Mouse (Mus musculus) spleen, adult 2 months (tissue): Measurements from ENCODE around the gene Ly6g5c. TPM values are rescaled to one million over a fixed set of nuclear protein-coding genes. Genes with fewer than 3 reads are reported as not detected.

ENCODE experiments used
- DNase-seq, 2 experiments: peaks; one replicate each; pipeline versions ENCODE4 v3.0.0 to v3.0.0-alpha.2; 2012 to 2021; ENCODE audit warnings: low spot score in 2 of 2, low read depth in 1 of 2
- H3K27ac ChIP-seq: fragments of 200-500 bp; 2 replicates; pipeline ENCODE4 v1.5.1; 2012; ENCODE audit warnings: low read length, inconsistent platforms; ENCODE audit not compliant: insufficient read depth
- H3K27me3 ChIP-seq: fragments of 200-500 bp; 2 replicates; pipeline ENCODE4 v1.6.1; 2012; ENCODE audit warnings: mild to moderate bottlenecking, moderate library complexity, low read length, inconsistent platforms; ENCODE audit not compliant: control insufficient read depth, insufficient read depth
- H3K36me3 ChIP-seq: fragments of 200-500 bp; 2 replicates; pipeline ENCODE4 v1.6.1; 2012; ENCODE audit warnings: mild to moderate bottlenecking, low read length, inconsistent platforms; ENCODE audit not compliant: control insufficient read depth, insufficient read depth
- H3K4me1 ChIP-seq: fragments of 200-500 bp; 2 replicates; pipeline ENCODE4 v1.6.1; 2011; ENCODE audit warnings: inconsistent platforms; ENCODE audit not compliant: control insufficient read depth, insufficient read depth, insufficient read length
- H3K4me3 ChIP-seq: fragments of 200-500 bp; 2 replicates; pipeline ENCODE4 v1.5.1; 2011; ENCODE audit warnings: mild to moderate bottlenecking, inconsistent platforms; ENCODE audit not compliant: insufficient read depth, insufficient read length; ENCODE audit errors: extremely low read depth
- CTCF ChIP-seq: fragments of 200-500 bp; IDR thresholded peaks from 2 replicates; pipeline ENCODE4 v1.5.1; 2011; ENCODE audit warnings: mild to moderate bottlenecking, inconsistent platforms; ENCODE audit not compliant: insufficient read depth, insufficient read length, insufficient replicate concordance; ENCODE audit errors: extremely low read depth
- POLR2A ChIP-seq: fragments of 200-500 bp; IDR thresholded peaks from 2 replicates; pipeline ENCODE4 v1.6.1; 2011; ENCODE audit warnings: low read depth, low read length, inconsistent platforms
- WGBS: fragments of 180-500 bp; shearing (Covaris S2); methylation state at CpG from one replicate; pipeline ENCODE4 v1.1.7; 2018; 5-methylcytosine and 5-hydroxymethylcytosine counted together
- polyA plus RNA-seq: library from polyadenylated mRNA; depleted of rRNA; stranded (reverse); fragments of >200 nt; gene quantifications from 2 replicates; pipeline ENCODE4 v1.2.3, GENCODE M21; 2012

Gene Ly6g5c
- polyA plus RNA-seq, 1 experiment, result not detected

DNA sequence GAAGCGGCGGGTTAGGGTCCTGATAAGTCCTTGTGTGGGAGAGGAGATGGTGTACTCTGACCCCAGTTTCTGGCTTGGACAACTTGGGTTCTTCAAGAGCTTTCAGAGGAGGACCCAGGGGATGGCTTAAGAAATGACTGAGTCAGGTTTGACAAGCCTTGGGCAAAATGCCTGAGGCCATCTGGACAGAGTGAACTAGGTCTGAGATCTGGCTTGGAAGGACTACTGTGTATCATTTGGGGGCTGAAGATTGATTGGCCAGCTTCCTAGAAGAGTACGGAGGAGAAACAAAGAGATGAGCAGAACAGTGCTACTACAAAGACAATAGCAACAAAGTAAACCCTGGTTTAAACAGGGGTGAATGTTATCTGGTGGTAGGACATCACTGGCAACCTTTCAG is 44.6 kb upstream of the Ly6g5c start:
- no peak overlapping the region for H3K27ac ChIP-seq
- WGBS, result 92% methylated on average over 3 of the region's 3 CpGs
- DNase-seq, result no peak
- H3K4me3 ChIP-seq, result no peak overlapping the region
- no peaks in the 10 kb centered on the region for H3K36me3 ChIP-seq
- no peaks in the 10 kb centered on the region; the same call in 1 of the 2 replicates for H3K27me3 ChIP-seq
- no peak for TF ChIP-seq CTCF
- H3K4me1 ChIP-seq, result peaks cover 15% of the 10 kb centered on the region

- Histone ChIP-seq H3K27me3 (no peaks in the 10 kb centered on the region; the same call in 1 of the 2 replicates), H3K36me3 (no peaks in the 10 kb centered on the region), H3K4me1 (peaks cover 12% of the 10 kb centered on the region), H3K27ac (no peak overlapping the region), H3K4me3 (no peak overlapping the region)
- TF ChIP-seq POLR2A (no peak), CTCF (no peak)
- DNase-seq, result no peak
- 51% methylated on average over 10 of the region's 10 CpGs for WGBS
Observed at GRCm38 (mm10) chr17:35064378-35064877, 43.7 kb upstream of the Ly6g5c start.

DNA sequence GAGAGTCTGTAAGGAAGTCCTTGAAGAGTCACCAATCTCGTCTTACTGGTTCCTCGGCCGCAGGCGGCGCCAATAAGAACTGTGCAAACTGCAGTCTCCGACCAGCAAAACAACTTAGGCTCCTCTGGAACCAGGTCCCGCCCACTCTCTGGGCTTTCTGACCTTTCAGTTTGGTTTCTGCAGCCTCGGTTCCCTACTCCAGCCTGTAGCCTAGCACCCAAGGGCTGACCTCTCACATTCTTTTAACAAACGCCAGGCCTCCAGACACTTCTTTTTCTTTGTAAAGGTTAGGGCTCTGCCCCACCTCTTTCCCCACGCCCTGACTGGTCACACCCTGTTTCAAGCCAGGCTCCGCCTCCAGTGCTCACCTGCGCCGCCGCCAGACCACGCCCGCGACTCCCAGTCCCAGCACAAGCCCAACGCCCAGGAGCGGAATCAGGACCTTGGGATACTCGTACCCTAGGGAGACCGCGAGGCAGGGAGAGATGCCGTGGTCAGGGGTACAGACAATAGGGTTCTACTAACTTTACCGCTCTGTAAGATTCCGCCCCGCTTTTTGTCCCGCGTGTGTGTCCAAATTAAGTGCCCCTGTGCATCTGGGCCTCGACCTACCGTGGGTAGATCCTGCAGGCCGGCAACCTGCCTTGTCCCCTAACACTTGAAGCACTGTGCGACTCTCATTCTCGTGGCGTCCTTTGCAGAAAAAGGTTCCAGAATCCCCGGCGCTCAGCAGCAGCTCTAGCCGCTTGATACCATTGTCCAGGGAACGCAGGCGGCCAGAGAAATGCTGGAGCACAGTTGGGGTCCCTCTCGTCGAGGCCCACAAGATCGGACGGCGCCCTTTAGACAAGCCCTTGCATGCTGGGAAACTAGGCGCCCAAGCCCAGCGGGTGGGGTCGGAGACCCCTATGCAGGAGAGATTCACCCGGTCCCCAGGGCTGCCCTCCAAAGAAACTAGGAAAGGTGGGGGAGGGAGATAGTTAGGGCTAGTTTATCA is 42.8 kb upstream of the Ly6g5c start, which contains the start of gene Ly6g6c:
Gene Ly6g6c, plus strand, starts transcription at position 438 of the 997 bp plus-strand sequence.
- peaks cover 8% of the 10 kb centered on the region for H3K4me1 ChIP-seq
- H3K27ac ChIP-seq, result no peak within 1 kb of the TSS
- DNase-seq, result peak in 1 of 2 experiments; percentile 30
- H3K36me3 ChIP-seq, result no peaks in the 10 kb centered on the region
- TF ChIP-seq POLR2A, result no peak
- no peaks in the 10 kb centered on the region; the same call in 1 of the 2 replicates for H3K27me3 ChIP-seq
- 2% methylated on average over 48 of the region's 48 CpGs for WGBS
- H3K4me3 ChIP-seq, result peak within 1 kb of the TSS; percentile 49

- WGBS, result 61% methylated on average over 10 of the region's 10 CpGs
- Histone ChIP-seq H3K27ac (no peak within 1 kb of the TSS), H3K4me1 (peaks cover 8% of the 10 kb centered on the region), H3K36me3 (no peaks in the 10 kb centered on the region), H3K27me3 (no peaks in the 10 kb centered on the region; the same call in 1 of the 2 replicates), H3K4me3 (peak within 1 kb of the TSS; percentile 49)
- no peak for DNase-seq
- no peak for TF ChIP-seq CTCF
- TF ChIP-seq POLR2A, result no peak
Observed at GRCm38 (mm10) chr17:35066084-35066483, 42.0 kb upstream of the Ly6g5c start, which contains the start of gene Mpig6b. TSS of gene Mpig6b (minus strand) at chr17:35066184.

GRCm38 (mm10) chr17:35068213-35068914 is 39.7 kb upstream of the Ly6g5c start:
- TF ChIP-seq POLR2A (no peak), CTCF (no peak)
- peaks cover 8% of the 10 kb centered on the region for H3K4me1 ChIP-seq
- no peak for DNase-seq
- no peaks in the 10 kb centered on the region for H3K36me3 ChIP-seq
- H3K27ac ChIP-seq, result no peak overlapping the region
- WGBS, result 74% methylated on average over 17 of the region's 17 CpGs
- H3K4me3 ChIP-seq, result no peak overlapping the region
- no peaks in the 10 kb centered on the region; the same call in 1 of the 2 replicates for H3K27me3 ChIP-seq

- no peak overlapping the region for H3K27ac ChIP-seq
- WGBS, result 44% methylated on average over 6 of the region's 6 CpGs
- H3K27me3 ChIP-seq, result no peaks in the 10 kb centered on the region; the same call in 1 of the 2 replicates
- TF ChIP-seq CTCF, result no peak
- TF ChIP-seq POLR2A, result no peak
- no peaks in the 10 kb centered on the region for H3K4me1 ChIP-seq
- no peak overlapping the region for H3K4me3 ChIP-seq
- no peak for DNase-seq
- H3K36me3 ChIP-seq, result no peaks in the 10 kb centered on the region
Observed at GRCm38 (mm10) chr17:35070556-35071229, 37.4 kb upstream of the Ly6g5c start.
